Mouse (Mus musculus) kidney, adult 2 months (tissue): Measurements from ENCODE around the gene Nr4a3.

Experiments
- CTCF ChIP-seq: fragments of 200-500 bp; conservative IDR thresholded peaks from 2 replicates; pipeline ENCODE4 v1.5.1; 2011; ENCODE audit warnings: low read depth, mild to moderate bottlenecking, control low read depth, low read length, moderate library complexity, mixed read lengths; ENCODE audit not compliant: insufficient read depth, insufficient read length
- POLR2A ChIP-seq: fragments of 200-500 bp; IDR thresholded peaks from one replicate; pipeline ENCODE4 v1.6.1; 2011; ENCODE audit warnings: low read depth, low read length, control low read depth

GRCm38 (mm10) chr4:48042466-48042785 lies 2.5 kb upstream of the Nr4a3 start:
- TF ChIP-seq POLR2A, result no peak
- TF ChIP-seq CTCF, result no peak
